Mouse (Mus musculus): ENCODE measurements at regions not wholly inside any gene's neighbourhood (a gene's known extent, or its start where the extent isn't known, plus 50 kb on each side); places are given as distances from the start of the nearest gene placed in this dataset.
A peak's percentile ranks its signal among the peaks of the same experiment; 100 is the strongest.

DNA sequence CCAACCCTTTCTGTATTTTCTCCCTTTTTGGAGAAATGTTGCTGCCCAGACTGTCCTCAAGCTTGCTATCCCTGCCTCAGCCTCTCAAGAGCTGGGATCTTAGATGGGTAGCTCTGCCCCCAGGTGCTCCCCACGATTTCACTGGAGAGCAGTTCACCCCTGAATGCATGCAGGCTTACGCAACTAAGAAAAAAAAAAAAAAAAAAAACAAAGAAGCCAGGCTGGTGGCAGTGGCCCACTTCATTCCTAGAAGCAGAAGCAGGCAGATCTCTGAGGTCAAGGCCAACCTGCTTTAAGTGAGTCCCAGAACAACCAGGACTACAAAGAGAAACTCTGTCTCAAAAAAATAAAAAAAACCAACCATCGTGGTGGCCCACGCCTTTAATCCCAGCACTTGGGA, 51.2 kb upstream of the Fbxo11 start:
- DNase-seq: no peak

DNA sequence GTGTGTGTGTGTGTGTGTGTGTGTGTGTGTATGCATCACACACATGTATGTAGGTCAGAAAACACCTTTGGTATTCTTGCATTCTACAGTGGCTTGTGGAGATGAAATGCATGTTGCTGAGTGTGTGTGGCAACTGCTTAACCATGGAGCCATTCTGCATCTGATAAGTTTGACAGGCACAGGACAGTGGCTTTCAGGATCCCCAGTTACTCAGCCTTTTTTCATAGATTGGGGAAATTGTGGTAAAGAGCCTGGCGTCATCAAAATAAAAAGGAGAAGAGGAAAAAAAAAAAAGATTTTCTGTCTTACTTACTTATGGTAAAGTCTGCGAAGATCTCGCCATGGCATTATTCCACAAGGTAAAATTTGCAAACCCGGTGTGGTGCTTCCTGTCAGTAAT, 53.6 kb upstream of the Fbxo11 start:
- DNase-seq: no peak

DNA sequence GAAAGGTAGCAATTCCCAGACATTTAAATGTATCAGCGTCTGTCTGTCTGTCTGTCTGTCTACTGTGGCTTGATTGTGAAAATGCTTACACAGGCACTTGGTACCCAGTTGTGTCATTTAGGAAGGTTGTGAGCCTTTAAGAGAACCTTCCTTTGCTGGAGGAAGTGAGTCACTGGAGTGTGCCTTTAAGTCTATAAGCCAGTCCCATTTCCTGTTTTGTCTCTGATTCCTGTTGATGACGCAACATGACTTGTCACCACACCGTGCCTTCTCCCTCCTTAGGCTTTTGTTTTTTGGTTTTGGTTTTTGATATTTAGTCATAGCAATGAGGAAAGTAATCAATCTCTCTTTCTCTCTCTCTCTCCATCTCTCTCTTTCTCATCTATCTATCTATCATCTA, 58.6 kb upstream of the Fbxo11 start:
- DNase-seq: no peak

DNA sequence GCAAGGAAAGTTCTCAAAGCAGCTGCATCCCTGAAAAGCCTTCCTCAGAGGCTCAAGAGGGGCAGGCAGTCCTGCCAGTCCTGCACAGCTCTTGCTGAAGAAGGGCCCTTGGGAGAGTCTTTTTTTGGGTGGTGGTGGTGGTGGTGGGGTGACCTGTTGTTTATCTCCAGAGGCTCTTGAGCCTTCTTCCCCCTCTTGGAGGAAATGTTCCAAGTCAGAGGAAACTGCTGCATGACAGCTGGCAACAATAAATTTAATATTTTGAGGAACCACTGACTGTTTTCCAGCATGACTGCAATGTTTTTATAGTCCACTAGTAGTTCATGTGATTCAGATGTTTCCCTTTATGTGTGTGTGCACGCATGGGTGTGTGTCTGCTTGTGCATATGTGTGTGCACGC, 62.0 kb upstream of the Fbxo11 start:
- no peak for DNase-seq

DNA sequence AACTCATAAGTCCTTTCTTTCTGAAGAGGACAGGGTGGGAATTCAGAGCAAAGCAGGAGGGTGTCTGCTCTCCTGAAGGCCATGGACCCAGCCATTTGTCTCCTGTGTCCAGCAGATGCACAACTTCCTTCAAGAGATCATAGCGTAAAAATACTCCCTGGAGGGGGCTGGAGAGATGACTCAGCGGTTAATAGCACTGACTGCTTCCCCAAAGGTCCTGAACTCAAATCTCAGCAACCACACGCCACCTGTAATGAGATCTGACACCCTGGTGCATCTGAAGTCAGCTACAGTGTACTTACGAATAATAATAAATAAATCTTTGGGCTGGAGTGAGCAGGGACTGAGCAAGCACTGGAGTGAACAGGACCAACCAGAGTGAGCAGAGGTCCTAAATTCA, 66.2 kb upstream of the Fbxo11 start:
- DNase-seq: no peak

DNA sequence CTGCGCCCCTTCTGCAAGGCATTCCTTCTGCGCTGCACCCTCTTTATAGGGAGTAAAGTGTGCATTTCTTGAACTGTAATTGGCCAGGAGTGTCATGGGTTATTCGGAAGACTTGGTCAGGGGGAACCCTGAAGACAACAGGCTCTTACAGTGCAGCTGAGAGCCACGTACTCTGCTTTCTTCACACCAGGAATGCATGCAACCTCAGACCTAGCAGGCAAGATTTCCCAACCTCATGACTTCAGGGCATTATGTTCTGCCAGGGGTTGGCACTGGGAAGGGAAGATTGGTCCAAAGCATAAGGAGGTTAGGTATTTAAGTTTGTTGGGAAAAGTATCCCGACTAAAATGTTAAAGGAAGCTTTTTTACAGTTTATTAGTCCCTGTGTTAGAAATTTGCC, 66.9 kb upstream of the Fbxo11 start:
- DNase-seq: no peak

DNA sequence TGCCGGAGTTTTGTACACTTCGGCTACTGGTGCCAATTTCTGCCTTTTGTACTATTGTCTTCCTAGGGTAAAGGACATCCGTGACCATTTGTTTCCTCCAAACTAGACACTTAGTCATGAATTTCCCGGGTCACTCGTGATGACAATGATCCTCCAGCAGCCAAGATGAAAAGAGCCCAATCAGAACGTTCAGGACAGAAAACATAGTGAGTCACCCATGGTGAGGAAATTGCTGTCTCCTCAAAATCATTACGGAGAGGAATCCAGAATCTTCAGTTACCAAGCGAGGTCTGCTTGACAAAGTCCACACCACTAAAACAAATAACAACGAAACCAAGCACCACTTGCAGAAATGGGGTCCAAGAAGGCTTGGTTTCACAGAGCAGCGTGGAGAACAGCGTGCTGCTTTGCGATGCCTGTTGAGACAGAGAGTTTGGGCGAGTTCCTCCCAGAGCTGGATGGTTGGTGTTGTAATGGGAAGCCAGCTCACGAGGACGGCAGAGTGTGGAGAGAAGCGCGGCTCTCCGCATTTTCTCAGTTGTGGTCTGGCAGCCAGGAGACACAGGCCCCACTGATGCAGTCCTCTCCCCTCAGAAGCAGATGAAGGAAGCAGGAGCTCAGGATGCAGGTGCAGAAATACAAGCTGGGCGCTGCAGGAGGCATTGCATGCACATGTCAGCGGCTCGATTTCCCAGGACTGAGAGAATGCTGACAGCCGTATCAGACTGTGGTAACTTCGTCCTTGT, 67.7 kb upstream of the Fbxo11 start:
- peak; percentile 10 for DNase-seq

DNA sequence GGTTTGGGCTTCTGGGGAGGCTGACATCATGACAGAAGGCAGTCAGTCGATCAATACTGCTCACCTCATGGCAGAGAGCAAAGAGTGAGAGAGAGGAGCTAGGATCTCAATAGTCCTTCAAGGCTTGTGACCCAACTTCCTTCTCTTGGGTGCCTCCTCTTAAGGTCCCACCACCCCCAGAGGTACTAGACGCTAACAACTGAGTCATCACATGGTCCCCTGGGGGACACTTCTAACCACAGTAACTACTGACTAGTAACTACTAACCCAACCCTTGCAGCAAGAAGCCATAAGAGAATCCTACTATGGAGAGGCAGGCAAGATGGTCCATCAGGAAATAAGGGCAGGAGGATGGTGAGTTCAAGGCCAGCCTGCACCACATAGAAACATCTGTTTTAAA, 69.5 kb upstream of the Fbxo11 start:
- no peak for DNase-seq

DNA sequence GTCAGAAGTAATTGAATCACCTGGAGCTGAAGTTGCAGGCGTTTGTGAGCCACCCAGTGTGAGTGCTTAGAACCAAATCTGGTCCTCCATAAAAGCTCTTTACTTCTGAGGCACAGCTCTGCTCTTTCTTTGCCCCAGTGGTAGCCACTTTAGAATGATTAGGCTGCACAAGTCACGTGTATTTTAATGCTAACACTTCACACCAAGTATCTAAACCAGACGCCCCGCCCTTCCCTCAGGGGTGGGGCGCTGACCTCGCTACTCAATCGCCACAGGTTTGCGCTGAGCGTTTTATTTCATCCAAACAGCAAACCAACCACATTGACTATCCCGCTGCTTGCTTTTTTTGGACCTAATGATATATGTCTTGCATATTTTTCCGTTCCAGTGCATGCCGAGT, 76.4 kb upstream of the Fbxo11 start:
- no peak for DNase-seq

DNA sequence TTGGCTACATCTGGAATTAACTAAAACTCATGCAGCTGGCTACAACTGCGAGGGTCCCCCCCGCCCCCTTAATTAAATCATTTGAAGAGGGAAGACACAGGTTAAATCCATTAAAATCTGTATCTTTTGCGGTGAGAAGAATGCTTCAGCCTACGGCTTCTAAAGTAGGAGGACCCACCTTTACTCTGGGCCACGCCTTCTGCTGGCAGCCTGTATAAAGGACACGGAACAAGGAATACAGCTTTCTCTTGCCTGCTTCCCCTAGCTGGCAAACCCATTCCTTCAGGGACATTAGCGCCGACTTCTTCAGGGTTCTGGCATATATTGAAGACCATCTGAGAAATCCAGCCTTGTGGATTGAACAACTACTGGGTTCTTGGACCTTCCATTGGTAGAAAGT, 76.9 kb upstream of the Fbxo11 start:
- DNase-seq: no peak

DNA sequence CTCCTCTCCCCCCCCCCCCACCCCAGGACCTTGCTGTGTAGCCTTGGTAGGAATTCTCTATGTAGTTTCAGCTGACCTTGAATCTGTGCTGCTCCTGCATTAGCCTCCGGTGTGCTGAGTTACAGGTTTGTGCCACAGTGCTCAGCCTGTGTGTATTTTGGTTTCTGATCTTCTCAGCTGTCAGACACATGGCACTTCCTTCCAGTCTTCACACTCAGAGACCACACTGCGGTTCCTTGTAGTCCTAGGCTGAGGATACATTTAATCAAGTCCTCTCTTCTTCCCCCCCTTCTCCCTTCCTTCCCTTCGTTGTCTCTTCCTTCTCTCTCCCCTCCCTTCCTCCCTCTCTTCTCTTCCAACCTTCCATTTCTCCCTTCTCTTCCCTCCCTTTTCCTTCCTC, 77.7 kb upstream of the Fbxo11 start:
- DNase-seq: no peak

DNA sequence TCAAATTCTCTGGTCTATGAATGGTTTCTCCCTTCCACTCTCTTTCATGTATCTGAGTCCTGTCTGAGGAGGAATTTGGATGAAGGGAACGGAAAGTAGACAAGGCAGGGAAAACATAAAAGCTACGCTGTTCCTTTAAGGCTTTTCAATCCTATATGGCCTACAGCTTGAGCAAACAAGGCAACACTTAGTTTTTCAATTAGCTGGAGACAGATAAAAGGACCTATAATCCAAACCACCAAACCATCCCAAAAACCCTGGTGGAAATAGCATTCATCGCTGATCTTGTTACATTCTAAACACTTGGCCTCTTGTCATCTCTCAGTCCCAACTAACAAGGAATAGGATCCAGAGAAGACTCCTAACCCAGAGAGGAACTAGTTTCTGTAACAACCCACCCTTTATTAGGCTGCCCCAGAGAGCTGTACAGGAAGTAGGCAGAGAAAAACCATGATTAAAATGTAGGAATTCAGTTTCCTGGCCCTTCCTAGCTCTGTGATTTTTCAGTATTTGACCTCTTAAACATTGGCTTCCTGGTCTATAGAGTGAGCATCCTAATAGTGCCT, 78.4 kb upstream of the Fbxo11 start:
- no peak for DNase-seq

DNA sequence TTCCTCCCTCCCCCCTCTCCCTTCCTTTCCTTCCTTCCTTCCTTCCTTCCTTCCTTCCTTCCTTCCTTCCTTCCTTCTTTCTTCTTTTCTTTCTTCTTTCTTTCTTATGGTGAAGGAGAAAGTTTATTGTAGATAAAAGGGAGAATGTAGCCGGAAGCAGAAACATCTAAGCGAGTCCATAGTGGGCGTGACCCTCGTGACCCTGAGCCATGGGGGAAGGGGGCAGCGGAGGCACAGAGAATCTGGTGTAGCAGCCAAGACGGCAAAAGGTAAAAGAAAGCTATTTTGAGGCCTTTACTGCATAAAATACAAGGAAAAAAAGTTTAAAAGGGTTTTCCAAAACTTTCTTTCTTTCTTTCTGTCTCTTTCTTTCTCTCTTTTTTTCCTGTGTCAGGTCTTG, 93.5 kb upstream of the Fbxo11 start:
- no peak for DNase-seq

DNA sequence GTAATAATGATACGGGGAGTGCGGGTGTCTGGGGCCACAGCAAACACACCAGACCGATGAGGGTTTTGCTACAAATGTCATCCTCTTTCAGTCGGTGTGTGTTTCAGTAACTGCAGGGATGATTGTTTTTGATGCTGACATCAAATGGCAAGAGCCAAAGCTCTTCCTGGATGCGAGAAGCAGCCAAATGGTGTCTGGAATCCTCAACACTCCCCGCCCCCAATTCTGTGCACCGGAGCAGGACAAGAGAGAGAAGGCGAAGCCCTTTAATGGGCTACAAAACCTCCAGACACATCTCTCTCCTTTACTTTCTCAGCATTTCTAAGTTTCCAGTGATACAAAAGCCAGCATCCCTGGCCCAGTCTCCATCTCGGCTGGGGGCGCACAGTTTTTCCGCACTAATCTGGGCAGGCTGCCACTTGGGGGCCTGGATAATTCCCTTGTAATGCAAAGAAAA, 94.1 kb upstream of the Fbxo11 start:
- no peak for DNase-seq

DNA sequence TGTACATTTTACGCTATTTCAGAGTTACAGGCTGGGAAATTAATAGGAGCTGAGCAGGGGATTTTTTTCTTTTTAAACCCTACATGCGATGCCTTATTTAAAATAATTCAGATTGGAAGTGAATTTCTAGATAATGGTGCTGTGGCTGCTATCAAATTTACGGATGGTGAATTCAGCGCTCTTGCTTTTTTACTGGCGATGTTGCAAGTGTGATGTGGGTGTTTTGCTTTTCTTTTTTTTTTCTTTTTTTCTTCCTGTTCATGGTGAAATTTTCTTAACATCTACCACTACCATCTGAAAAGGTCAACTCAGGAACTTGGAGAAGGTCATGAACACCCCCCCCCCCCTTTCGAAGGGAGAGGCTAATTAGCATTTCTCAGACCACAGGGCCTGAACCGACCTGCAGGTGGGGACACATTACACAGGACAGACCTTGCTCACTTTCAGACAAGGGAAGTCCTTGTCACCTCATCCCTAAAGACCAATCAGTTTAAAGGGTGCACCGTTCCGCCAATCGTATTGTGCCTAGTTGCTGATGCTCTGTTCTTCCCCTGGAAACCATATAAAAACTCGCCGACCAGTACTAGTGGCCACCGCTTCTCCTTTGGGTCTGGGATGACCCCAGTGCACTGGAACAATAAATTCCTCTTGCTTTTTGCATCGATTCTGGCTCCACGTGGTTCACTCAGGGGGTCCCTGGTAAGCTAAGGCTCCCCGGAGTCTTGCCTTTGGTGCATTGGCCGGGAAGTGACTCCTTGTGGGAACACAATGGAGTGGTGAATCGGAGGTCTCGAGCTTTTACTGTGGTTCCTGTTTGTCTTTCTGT, 95.0 kb upstream of the Fbxo11 start:
- DNase-seq: no peak

DNA sequence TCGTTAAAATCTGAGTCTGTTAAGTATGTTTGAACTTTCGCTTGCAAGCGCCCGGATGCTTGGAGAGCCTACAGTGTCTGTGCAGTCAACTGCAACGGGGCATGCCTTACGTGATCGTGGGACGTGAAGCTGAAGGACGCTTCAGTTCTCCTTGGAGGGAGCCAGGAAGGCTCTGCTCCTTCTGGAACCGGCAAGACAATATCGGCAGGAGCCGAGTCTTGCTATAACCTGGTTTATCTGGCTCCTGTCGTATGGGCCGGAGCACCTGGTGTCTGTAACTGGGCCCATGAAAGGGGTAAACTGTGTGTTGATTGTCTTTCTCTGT, 95.5 kb upstream of the Fbxo11 start:
- DNase-seq: no peak

DNA sequence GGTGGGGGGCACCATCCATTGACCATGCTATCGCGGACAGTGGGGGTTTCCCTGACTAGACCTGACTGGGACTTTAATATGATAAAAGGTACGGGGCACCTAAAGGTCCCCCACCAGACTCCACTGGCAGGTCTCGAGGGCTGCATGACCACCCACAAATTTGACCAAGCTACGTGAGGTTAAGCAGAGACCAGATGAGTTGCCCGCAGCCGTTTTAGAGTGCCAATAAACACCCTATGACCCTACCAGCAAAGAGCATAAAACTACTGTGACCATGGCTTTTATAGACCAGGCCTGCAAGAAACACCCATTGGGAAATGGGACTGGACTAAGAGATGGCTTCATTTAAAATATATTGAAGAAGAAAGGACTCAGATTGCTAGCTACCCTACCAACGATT, 96.7 kb upstream of the Fbxo11 start:
- no peak for DNase-seq

DNA sequence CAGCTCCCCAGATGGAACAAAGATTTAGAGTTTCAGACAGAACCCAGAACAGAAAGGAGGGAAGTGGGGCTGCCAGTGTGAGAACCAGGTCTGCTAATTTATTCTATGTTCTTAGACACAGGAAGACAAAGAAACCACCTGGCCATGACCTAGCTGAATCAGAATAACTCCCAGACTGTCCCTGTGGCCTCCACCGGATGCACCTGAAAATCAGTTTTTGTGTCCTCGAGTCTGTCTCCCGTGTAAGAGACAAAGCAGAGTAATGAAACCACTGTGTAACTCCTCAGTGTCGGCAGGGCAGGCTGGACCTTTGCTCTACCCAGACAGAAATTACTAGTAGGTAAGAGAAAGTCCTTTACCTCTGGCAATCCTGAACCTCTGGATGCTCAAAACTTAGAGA, 99.7 kb upstream of the Fbxo11 start:
- DNase-seq: no peak

DNA sequence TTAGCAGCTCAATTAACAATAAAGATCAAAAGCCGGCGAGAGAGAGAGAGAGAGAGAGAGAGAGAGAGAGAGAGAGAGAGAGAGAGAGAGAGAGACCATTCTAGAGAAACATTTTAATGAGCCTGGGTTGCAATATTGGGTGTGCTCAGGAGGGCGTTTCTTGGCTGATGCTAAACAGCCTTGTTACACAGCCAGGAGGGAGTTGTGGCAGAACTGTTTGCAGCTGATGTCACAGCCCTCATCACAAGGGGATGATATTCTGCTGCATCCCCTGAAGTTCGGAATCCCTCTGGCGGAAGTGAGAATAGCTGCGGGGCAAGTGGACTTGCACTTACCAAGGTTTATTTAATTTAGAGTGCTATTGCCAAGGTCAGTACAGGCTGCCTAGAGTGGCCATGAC, 100.7 kb upstream of the Fbxo11 start:
- no peak for DNase-seq

DNA sequence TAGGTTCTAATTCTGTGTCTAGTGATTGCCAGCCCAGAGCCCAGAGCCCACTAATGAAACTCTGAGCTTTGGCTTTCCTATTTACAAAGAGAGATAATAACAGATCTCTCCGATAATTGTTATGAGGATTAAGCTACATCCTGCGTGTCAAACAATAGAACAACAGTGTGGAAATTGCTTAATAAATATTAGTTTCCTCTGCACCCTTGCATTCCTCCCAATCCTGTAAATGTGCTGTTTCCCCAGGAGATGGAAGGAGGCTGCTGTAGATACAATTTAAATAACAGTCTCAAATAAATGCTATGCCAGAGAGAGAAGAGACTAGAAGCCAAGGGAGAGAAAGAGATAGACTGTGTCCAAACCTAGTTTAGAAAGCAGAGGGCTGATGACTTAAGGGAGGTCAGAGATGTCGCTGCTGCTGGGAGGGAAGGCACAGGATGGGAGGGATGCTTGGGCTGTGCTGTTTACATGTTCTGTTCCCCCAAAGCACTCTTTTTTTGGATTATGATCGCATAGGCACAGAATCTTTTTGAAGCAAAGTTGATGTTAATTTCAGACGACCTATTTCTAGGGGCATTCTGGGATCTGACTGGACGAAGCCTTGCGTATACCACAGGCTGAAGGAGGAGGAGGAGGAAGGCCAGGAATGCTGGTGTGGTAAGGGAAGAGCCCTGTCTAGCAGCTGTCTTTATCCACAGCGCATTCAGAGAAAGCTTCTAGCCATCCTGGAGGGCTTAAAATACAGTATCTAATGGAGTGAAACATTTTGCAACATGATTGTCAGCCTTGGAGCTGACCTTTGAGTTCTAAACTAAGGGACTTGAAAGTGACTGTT, 103.4 kb upstream of the Fbxo11 start:
- DNase-seq: no peak

DNA sequence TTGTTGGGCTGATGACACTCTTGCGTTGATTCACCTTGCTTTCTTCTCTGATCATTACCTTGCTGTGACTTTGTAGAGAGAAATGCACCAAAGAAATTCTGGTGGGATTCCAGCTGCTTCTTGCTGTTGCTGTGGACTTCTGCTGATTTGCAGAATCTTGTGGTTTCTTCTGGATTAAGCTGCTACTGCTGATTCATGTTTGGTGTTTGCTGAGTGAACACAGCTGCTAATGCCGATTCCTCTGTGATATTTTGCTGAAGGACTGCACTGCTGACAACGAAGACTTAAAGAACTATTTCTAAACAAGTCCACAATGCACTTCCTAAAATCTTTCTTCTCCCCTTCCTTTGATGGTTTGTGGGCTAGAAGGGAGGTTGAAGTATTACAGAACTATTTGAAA, 106.5 kb upstream of the Fbxo11 start:
- no peak for DNase-seq

DNA sequence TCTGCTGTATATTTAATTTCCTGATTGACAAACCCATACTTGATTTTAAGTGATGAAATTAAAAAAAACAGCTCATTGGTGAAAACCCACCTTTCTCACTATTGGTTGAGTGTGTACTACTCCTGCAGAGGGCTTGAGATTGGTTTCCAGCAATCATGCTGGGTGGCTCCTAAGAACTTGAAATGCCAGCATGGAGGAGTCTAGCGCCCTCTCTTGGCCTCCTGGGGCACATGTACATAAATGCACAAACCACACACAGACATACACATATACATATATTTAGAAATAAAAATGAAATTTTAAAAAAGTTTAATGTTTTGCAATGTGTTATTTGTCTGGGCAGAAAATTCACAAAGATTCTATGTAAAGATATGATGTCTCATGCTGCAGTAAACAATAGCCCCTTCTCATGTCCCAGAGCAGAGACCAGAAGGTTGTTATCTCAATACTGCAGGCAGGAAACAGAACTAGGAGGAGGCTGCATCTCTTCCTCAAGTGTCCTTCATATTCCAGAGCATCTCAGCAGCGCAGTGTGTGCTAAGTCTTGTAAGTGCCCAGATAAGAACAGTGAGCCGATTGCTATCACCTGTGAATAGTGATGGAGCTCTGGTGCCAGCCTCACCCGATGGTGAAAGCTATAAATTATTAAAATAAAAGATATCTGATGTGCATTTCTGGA, 108.4 kb upstream of the Fbxo11 start:
- DNase-seq: no peak

DNA sequence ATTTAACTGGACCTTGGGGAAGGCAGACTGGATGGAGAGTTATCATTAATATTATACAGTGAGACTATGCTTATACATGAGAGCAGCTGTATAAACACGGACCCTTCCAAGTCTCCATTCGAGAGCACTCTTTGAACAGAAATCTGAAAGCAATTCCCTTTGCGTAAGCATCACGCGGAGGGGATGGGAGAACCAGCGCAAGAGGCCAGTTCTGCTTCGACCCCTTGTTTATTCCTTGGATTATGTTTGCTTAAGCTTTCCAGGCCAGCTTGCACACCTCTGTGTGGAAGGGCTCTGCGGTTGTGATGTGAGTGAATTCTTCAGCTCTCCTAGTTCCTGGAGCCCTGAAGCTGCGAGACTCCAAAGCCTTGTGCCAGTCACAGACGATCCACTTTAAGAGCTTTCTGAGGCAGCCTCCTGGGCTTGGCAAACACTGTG, 109.2 kb upstream of the Fbxo11 start:
- DNase-seq: no peak

Measured in liver (tissue).